Mouse (Mus musculus) midbrain, embryonic 12.5 days (tissue): Measurements from ENCODE around the gene Ahsa1. TPM values are rescaled to one million over a fixed set of nuclear protein-coding genes. Genes with fewer than 3 reads are reported as not detected.

ENCODE experiments used
- ATAC-seq: fragments of 200-750 bp; cut with Nextera tagmentation; 2 replicates; pipeline ENCODE4 v1.8.0; 2017; ENCODE audit warnings: low read depth, moderate TSS enrichment, moderate library complexity; ENCODE audit not compliant: low FRiP score
- H3K27ac ChIP-seq: fragments of 300-500 bp; sonication (generic); replicated peaks from 2 replicates; pipeline ENCODE4 v1.5.1; 2016; ENCODE audit warnings: mild to moderate bottlenecking
- H3K27me3 ChIP-seq: fragments of 300-500 bp; sonication (generic); 2 replicates; pipeline ENCODE4 v1.6.1; 2016; ENCODE audit warnings: mild to moderate bottlenecking
- H3K36me3 ChIP-seq: fragments of 300-500 bp; sonication (generic); 2 replicates; pipeline ENCODE4 v1.6.1; 2016
- H3K4me1 ChIP-seq: fragments of 300-500 bp; sonication (generic); 2 replicates; pipeline ENCODE4 v1.6.1; 2016
- H3K4me2 ChIP-seq: fragments of 300-500 bp; sonication (generic); replicated peaks from 2 replicates; pipeline ENCODE4 v1.6.1; 2016; ENCODE audit warnings: mild to moderate bottlenecking, moderate library complexity
- H3K4me3 ChIP-seq: fragments of 300-500 bp; sonication (generic); 2 replicates; pipeline ENCODE4 v1.5.1; 2016; ENCODE audit warnings: mild to moderate bottlenecking
- H3K9ac ChIP-seq: fragments of 300-500 bp; sonication (generic); replicated peaks from 2 replicates; pipeline ENCODE4 v1.6.1; 2016; ENCODE audit warnings: mild to moderate bottlenecking, moderate library complexity
- H3K9me3 ChIP-seq: fragments of 300-500 bp; sonication (generic); 2 replicates; pipeline ENCODE4 v1.6.1; 2016; ENCODE audit warnings: mild to moderate bottlenecking
- WGBS: fragments of 180-500 bp; shearing (Covaris S2); methylation state at CpG from one replicate; pipeline ENCODE4 v1.1.7; 2016; 5-methylcytosine and 5-hydroxymethylcytosine counted together
- microRNA-seq: library from miRNA; unstranded; fragments of <30 nt; microRNA quantifications from one replicate; pipeline ENCODE4, GENCODE M21; 2017
- polyA plus RNA-seq: library from polyadenylated mRNA; unstranded; fragments of >200 nt; fragmentation: Nextera tagmentation; extraction: Ambion mirVana; gene quantifications from 2 replicates; pipeline ENCODE4 v1.2.1, GENCODE M21; 2016

The Ahsa1 gene
- polyA plus RNA-seq, 1 experiment from 2014 or later, result 195 TPM

GRCm38 (mm10) chr12:87317951-87318350 lies 51.7 kb downstream of the Ahsa1 start:
- no peak overlapping the region for H3K27ac ChIP-seq
- H3K4me1 ChIP-seq, result no peaks in the 10 kb centered on the region
- H3K36me3 ChIP-seq, result 0 out of 2 replicates have a peak, but pooled peaks cover 4% of the 10 kb centered on the region
- H3K27me3 ChIP-seq, result no peaks in the 10 kb centered on the region
- no peak overlapping the region for H3K4me3 ChIP-seq
- no peak for ATAC-seq
- 59% methylated on average over 1 of the region's 1 CpGs for WGBS
- no peak overlapping the region for H3K9ac ChIP-seq
- no peaks in the 10 kb centered on the region for H3K9me3 ChIP-seq
- H3K4me2 ChIP-seq, result no peak overlapping the region

GRCm38 (mm10) chr12:87319229-87319628 lies 53.0 kb downstream of the Ahsa1 start:
- Histone ChIP-seq H3K36me3 (0 out of 2 replicates have a peak, but pooled peaks cover 8% of the 10 kb centered on the region), H3K9ac (no peak overlapping the region), H3K27me3 (peaks cover 9% of the 10 kb centered on the region), H3K27ac (no peak overlapping the region), H3K4me1 (no peaks in the 10 kb centered on the region), H3K4me2 (no peak overlapping the region), H3K9me3 (no peaks in the 10 kb centered on the region), H3K4me3 (no peak overlapping the region)
- 82% methylated on average over 3 of the region's 3 CpGs for WGBS
- no peak for ATAC-seq

Small RNAs within 50 kb of the gene (microRNA-seq; reads per million reads assigned to microRNA genes)
- not detected for gene Gm47293

Other genes with a start within 250 kb of the Ahsa1 start
- gene Tmem63c, start 245.1 kb upstream of the Ahsa1 start, polyA plus RNA-seq, result 1.5 and 1.7 TPM in 2 replicates
- gene Ngb, start 163.9 kb upstream of the Ahsa1 start, polyA plus RNA-seq, result 0.66 and 0.69 TPM in 2 replicates
- gene Gstz1, start 119.3 kb upstream of the Ahsa1 start, polyA plus RNA-seq, result 25.5 and 25.7 TPM in 2 replicates
- 16.3 and 17.5 TPM in 2 replicates for gene Pomt2, start 118.5 kb upstream of the Ahsa1 start, polyA plus RNA-seq
- 1.1 and 1.9 TPM in 2 replicates for gene Samd15, start 66.8 kb upstream of the Ahsa1 start, polyA plus RNA-seq
- gene Tmed8, start 66.0 kb upstream of the Ahsa1 start, polyA plus RNA-seq, result 5.6 and 6.0 TPM in 2 replicates
- gene Noxred1, start 27.7 kb upstream of the Ahsa1 start, polyA plus RNA-seq, result 1.2 and 1.8 TPM in 2 replicates
- gene Vipas39, start 223 bp upstream of the Ahsa1 start, polyA plus RNA-seq, result 62.1 and 62.2 TPM in 2 replicates
- 1.0 and 1.2 TPM in 2 replicates for gene Ism2, start 33.2 kb downstream of the Ahsa1 start, polyA plus RNA-seq
- 54.8 and 65.2 TPM in 2 replicates for gene Sptlc2, start 121.9 kb downstream of the Ahsa1 start, polyA plus RNA-seq
- gene Slirp, start 177.4 kb downstream of the Ahsa1 start, polyA plus RNA-seq, result 281 and 287 TPM in 2 replicates
- 51.2 and 55.2 TPM in 2 replicates for gene Alkbh1, start 177.5 kb downstream of the Ahsa1 start, polyA plus RNA-seq
- gene Snw1, start 205.8 kb downstream of the Ahsa1 start, polyA plus RNA-seq, result 152 and 155 TPM in 2 replicates
- gene Gm5788, start 228.2 kb downstream of the Ahsa1 start, polyA plus RNA-seq, result not detected in 2 replicates
- gene Gm8300, start 247.8 kb downstream of the Ahsa1 start, polyA plus RNA-seq, result not detected in 2 replicates